In genomic region chrX:161511341-161511740, GRCm38 (mm10) we compare ENCODE assay signal across 24 mouse cellular contexts.
DNase-seq lines count a peak whose midpoint lies in the region; ATAC-seq and TF ChIP-seq lines count a peak whose summit lies in the region.
"Had no signal": no experiment of that assay in that cellular context is flagged by ENCODE, and none has a peak within 500 bp of the region (broad histone marks: within the 10 kb centered on the region; RNA-seq: fewer than 3 reads in every experiment).

No protein-coding gene starts in this region.

- no peak overlapping the region for H3K4me2 ChIP-seq in stomach, embryonic 14.5 days (replicated peaks; ENCODE audit: low read depth, low read length)
- no peak overlapping the region for H3K4me2 ChIP-seq in stomach, postnatal 0 days (replicated peaks; ENCODE audit: low read depth)
- H3K4me2 ChIP-seq: embryonic facial prominence, embryonic 12.5 days; embryonic facial prominence, embryonic 15.5 days; heart, embryonic 13.5 days; hindbrain, embryonic 14.5 days had no signal

- 73% methylated on average over 1 of the region's 1 CpGs for WGBS in stomach, embryonic 14.5 days
- 65% methylated on average over 1 of the region's 1 CpGs for WGBS in stomach, postnatal 0 days

- intact Hi-C loops in heart, postnatal 14 days (cut with DNase I): no loop called here

- H3K27ac ChIP-seq in stomach, embryonic 14.5 days (ENCODE audit: low read length): 0 out of 2 replicates have a peak overlapping the region, but pooled peaks have one; percentile 27
- H3K27ac ChIP-seq in stomach, postnatal 0 days (replicated peaks): no peak overlapping the region
- H3K27ac ChIP-seq: embryonic facial prominence, embryonic 12.5 days; embryonic facial prominence, embryonic 15.5 days; heart, embryonic 10.5 days; heart, embryonic 13.5 days; hindbrain, embryonic 14.5 days; hindbrain, postnatal 0 days had no signal

- no peak overlapping the region for H3K4me3 ChIP-seq in stomach, embryonic 14.5 days (ENCODE audit: low read depth, low read length)
- no peak overlapping the region for H3K4me3 ChIP-seq in stomach, postnatal 0 days (ENCODE audit: low read depth, low read length)
- H3K4me3 ChIP-seq: embryonic facial prominence, embryonic 12.5 days; embryonic facial prominence, embryonic 15.5 days; heart, embryonic 10.5 days; heart, embryonic 13.5 days had no signal

- DNase-seq in gastrocnemius, adult 18-20 months (ENCODE audit: low spot score): peak; percentile 13
- DNase-seq in gastrocnemius, postnatal 25 days: no peak
- DNase-seq in heart, adult 18-20 months: peak; percentile 5 to 21
- DNase-seq in heart, postnatal 14 days: no peak
- DNase-seq in stomach, postnatal 0 days (ENCODE audit: low spot score): no peak
- DNase-seq: adrenal gland, adult 2 months; adrenal gland, postnatal 14 days; cerebellum, adult 11 months; cerebellum, adult 2 months; cerebellum, adult 9-11 months; cerebellum, postnatal 25 days; gastrocnemius, postnatal 14 days; heart, postnatal 36 days; kidney, adult 18-20 months had no signal

- H3K27me3 ChIP-seq in stomach, embryonic 14.5 days (ENCODE audit: control insufficient read depth, insufficient read depth, low read length): no peaks in the 10 kb centered on the region
- no peaks in the 10 kb centered on the region for H3K27me3 ChIP-seq in stomach, postnatal 0 days (ENCODE audit: control insufficient read depth, insufficient read depth, low read length)
- H3K27me3 ChIP-seq: embryonic facial prominence, embryonic 15.5 days; heart, embryonic 13.5 days had no signal

- no peaks in the 10 kb centered on the region for H3K36me3 ChIP-seq in stomach, embryonic 14.5 days (ENCODE audit: control insufficient read depth, insufficient read depth, low read length)
- H3K36me3 ChIP-seq in stomach, postnatal 0 days (ENCODE audit: control insufficient read depth, insufficient read depth, low read length): no peaks in the 10 kb centered on the region
- H3K36me3 ChIP-seq: embryonic facial prominence, embryonic 12.5 days; embryonic facial prominence, embryonic 15.5 days; heart, embryonic 10.5 days; heart, embryonic 13.5 days had no signal

- H3K9ac ChIP-seq in stomach, embryonic 14.5 days (replicated peaks; ENCODE audit: low read depth, low read length): no peak overlapping the region
- H3K9ac ChIP-seq in stomach, postnatal 0 days (ENCODE audit: low read length): no peak overlapping the region
- H3K9ac ChIP-seq: embryonic facial prominence, embryonic 12.5 days; embryonic facial prominence, embryonic 15.5 days; heart, embryonic 13.5 days; hindbrain, embryonic 14.5 days had no signal

- H3K4me1 ChIP-seq in stomach, embryonic 14.5 days (ENCODE audit: control insufficient read depth, insufficient read depth, low read length): no peaks in the 10 kb centered on the region
- no peaks in the 10 kb centered on the region for H3K4me1 ChIP-seq in stomach, postnatal 0 days (replicated peaks; ENCODE audit: control insufficient read depth, insufficient read depth)
- H3K4me1 ChIP-seq: embryonic facial prominence, embryonic 12.5 days; embryonic facial prominence, embryonic 15.5 days; heart, embryonic 10.5 days; heart, embryonic 13.5 days had no signal

- ATAC-seq in stomach, embryonic 14.5 days (ENCODE audit: insufficient number of reproducible peaks, insufficient read depth, low FRiP score, low read depth): no peak
- ATAC-seq in stomach, postnatal 0 days (ENCODE audit: low FRiP score, low TSS enrichment): no peak
- ATAC-seq: CD4-positive, CD25-positive, alpha-beta regulatory T cell, adult 4 months; hindbrain, postnatal 0 days; inflammation-experienced regulatory T-cells, adult 6 months; intestine, embryonic 16.5 days had no signal

- TF ChIP-seq CTCF in stomach, postnatal 0 days (IDR thresholded peaks at IDR 0.05; ENCODE audit: low read depth): no peak

- no peak for TF ChIP-seq EP300 in stomach, postnatal 0 days (optimal IDR thresholded peaks at IDR 0.05)

- no peaks in the 10 kb centered on the region for H3K9me3 ChIP-seq in stomach, embryonic 14.5 days (ENCODE audit: control insufficient read depth, low read depth, low read length)
- H3K9me3 ChIP-seq in stomach, postnatal 0 days (ENCODE audit: control insufficient read depth, low read length): no peaks in the 10 kb centered on the region
- H3K9me3 ChIP-seq: embryonic facial prominence, embryonic 12.5 days; embryonic facial prominence, embryonic 15.5 days; heart, embryonic 10.5 days; heart, embryonic 13.5 days had no signal

Comparison
In these comparisons a context has a peak if more than half of its experiments do, and no peak if none do; other contexts are left out.
1. DNase-seq: peak in gastrocnemius, adult 18-20 months (single experiment) and heart, adult 18-20 months (2 of 2); none in gastrocnemius, postnatal 25 days (single experiment), heart, postnatal 14 days (0 of 2) and stomach, postnatal 0 days (single experiment).